Mouse (Mus musculus): ENCODE measurements at regions not wholly inside any gene's neighbourhood (a gene's known extent, or its start where the extent isn't known, plus 50 kb on each side); places are given as distances from the start of the nearest gene placed in this dataset.

DNA sequence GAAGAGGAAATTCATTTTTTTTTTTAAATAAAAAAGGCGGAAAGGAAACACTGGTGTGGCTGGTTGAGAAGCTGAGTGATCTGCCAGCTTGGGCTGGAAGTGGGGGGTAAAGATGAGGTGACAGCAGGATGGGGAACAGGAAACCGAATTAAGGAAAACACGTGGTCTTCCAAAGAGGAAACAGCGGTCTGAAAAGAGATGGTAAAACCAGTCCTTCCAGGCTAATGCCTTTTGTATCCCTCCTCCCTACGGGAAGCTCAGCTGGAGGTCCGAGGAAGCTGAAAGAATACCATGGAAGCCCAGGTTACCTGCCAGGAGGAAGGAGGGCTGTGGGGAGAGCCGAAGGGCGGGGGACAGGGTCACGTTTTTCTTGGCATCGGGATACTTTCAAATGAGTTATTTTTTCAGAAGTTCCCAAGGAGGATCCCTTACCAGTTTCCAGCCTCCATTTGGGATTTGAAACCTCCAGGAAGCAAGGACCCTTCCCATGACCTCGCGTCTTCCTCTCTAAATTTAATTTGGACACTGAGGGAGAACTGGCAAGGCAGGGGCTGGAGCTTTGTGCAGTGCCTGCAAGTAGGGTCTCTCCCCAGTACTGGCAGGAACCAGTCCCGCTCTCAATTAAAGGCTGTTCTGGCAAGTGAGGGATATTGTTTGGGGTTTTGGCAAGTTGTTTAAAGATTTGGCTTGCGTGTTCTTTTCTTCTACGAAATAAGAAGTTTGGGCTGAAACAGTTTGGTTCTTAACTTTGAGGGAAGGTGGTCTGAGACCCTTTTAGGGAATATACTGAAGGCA is 203.6 kb upstream of the Ankrd55 start:
- H3K36me3 ChIP-seq (ENCODE audit: control insufficient read depth, insufficient read depth, low read length, poor library complexity, severe bottlenecking), result no peaks in the 10 kb centered on the region
- no peak overlapping the region for H3K4me3 ChIP-seq (ENCODE audit: low read depth, low read length)
- H3K4me1 ChIP-seq (ENCODE audit: control insufficient read depth, insufficient read depth, low read length), result no peaks in the 10 kb centered on the region
- H3K27ac ChIP-seq (ENCODE audit: insufficient read depth, low read length), result no peak overlapping the region
- H3K9me3 ChIP-seq (replicated peaks; ENCODE audit: control insufficient read depth, insufficient read depth, low read length, poor library complexity, severe bottlenecking), result no peaks in the 10 kb centered on the region
- TF ChIP-seq EP300 (IDR thresholded peaks at IDR 0.05; ENCODE audit: insufficient read depth, low read depth, low read length), result no peak
- no peak for TF ChIP-seq POLR2A (IDR thresholded peaks at IDR 0.05; ENCODE audit: insufficient read depth, low read length)
- TF ChIP-seq CTCF (IDR thresholded peaks at IDR 0.05; ENCODE audit: low read depth, low read length), result no peak
- H3K27me3 ChIP-seq (ENCODE audit: control insufficient read depth, insufficient read depth, low read length, poor library complexity, severe bottlenecking), result no peaks in the 10 kb centered on the region
- no peak overlapping the region for H3K9ac ChIP-seq (ENCODE audit: low read depth, poor library complexity, severe bottlenecking)

DNA sequence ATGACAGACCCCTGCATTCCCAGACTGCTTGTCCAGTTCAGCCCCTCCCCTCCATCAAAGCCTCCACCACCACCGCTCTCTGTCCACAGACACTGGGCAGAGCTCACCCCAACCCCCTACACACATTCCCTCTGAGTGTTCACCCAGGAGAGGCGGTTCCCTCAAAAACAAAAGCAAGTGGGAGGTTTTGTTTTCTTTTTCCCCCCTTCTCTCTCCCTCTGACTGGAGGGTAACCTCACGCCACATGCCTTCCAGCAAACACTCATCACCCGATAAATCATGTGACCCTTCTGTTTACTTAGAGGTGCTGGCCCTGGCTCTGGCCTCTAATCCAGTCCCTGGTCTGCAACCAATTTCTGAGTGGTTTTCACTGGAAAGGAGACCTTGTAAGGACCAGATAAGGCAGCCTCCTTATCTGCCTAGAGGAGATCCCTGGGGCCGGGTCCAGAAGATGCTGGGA is 199.9 kb upstream of the Ankrd55 start:
- H3K36me3 ChIP-seq (ENCODE audit: control insufficient read depth, insufficient read depth, low read length, poor library complexity, severe bottlenecking), result no peaks in the 10 kb centered on the region
- TF ChIP-seq EP300 (IDR thresholded peaks at IDR 0.05; ENCODE audit: insufficient read depth, low read depth, low read length) (no peak), POLR2A (IDR thresholded peaks at IDR 0.05; ENCODE audit: insufficient read depth, low read length) (no peak), CTCF (IDR thresholded peaks at IDR 0.05; ENCODE audit: low read depth, low read length) (no peak)
- no peak overlapping the region for H3K9ac ChIP-seq (ENCODE audit: low read depth, poor library complexity, severe bottlenecking)
- H3K4me1 ChIP-seq (ENCODE audit: control insufficient read depth, insufficient read depth, low read length), result no peaks in the 10 kb centered on the region
- H3K4me3 ChIP-seq (ENCODE audit: low read depth, low read length), result no peak overlapping the region
- no peaks in the 10 kb centered on the region for H3K9me3 ChIP-seq (replicated peaks; ENCODE audit: control insufficient read depth, insufficient read depth, low read length, poor library complexity, severe bottlenecking)
- no peak overlapping the region for H3K27ac ChIP-seq (ENCODE audit: insufficient read depth, low read length)
- H3K27me3 ChIP-seq (ENCODE audit: control insufficient read depth, insufficient read depth, low read length, poor library complexity, severe bottlenecking), result no peaks in the 10 kb centered on the region

DNA sequence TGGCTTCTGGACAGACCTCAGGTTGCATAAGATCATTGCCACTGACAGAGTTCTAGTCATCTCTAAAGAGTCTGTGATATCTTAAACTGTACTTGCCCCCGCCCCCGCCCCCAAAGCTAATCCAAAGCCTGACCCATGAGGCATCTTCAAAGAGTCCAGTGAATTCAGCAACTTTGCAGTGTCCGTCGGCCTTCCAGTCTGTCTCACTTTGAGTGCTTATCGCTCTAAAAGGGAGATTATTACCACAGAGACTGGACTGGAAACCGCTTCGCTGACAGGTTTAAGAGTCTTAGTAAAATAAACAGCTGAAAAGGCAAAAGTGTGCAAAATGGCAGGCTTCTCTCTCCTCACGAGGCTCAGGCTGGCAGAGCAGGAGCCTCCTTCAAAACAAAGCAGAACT is 197.5 kb upstream of the Ankrd55 start:
- no peak overlapping the region for H3K4me3 ChIP-seq (ENCODE audit: low read depth, low read length)
- no peaks in the 10 kb centered on the region for H3K9me3 ChIP-seq (replicated peaks; ENCODE audit: control insufficient read depth, insufficient read depth, low read length, poor library complexity, severe bottlenecking)
- TF ChIP-seq CTCF (IDR thresholded peaks at IDR 0.05; ENCODE audit: low read depth, low read length), result no peak
- TF ChIP-seq POLR2A (IDR thresholded peaks at IDR 0.05; ENCODE audit: insufficient read depth, low read length), result no peak
- no peak for TF ChIP-seq EP300 (IDR thresholded peaks at IDR 0.05; ENCODE audit: insufficient read depth, low read depth, low read length)
- H3K9ac ChIP-seq (ENCODE audit: low read depth, poor library complexity, severe bottlenecking), result no peak overlapping the region
- no peak overlapping the region for H3K27ac ChIP-seq (ENCODE audit: insufficient read depth, low read length)
- no peaks in the 10 kb centered on the region for H3K27me3 ChIP-seq (ENCODE audit: control insufficient read depth, insufficient read depth, low read length, poor library complexity, severe bottlenecking)
- H3K4me1 ChIP-seq (ENCODE audit: control insufficient read depth, insufficient read depth, low read length), result no peaks in the 10 kb centered on the region
- no peaks in the 10 kb centered on the region for H3K36me3 ChIP-seq (ENCODE audit: control insufficient read depth, insufficient read depth, low read length, poor library complexity, severe bottlenecking)

GRCm38 (mm10) chr13:112095595-112096139 is 192.6 kb upstream of the Ankrd55 start:
- no peaks in the 10 kb centered on the region for H3K27me3 ChIP-seq (ENCODE audit: control insufficient read depth, insufficient read depth, low read length, poor library complexity, severe bottlenecking)
- no peaks in the 10 kb centered on the region for H3K36me3 ChIP-seq (ENCODE audit: control insufficient read depth, insufficient read depth, low read length, poor library complexity, severe bottlenecking)
- no peaks in the 10 kb centered on the region for H3K9me3 ChIP-seq (replicated peaks; ENCODE audit: control insufficient read depth, insufficient read depth, low read length, poor library complexity, severe bottlenecking)
- H3K4me1 ChIP-seq (ENCODE audit: control insufficient read depth, insufficient read depth, low read length), result no peaks in the 10 kb centered on the region
- H3K27ac ChIP-seq (ENCODE audit: insufficient read depth, low read length), result no peak overlapping the region
- TF ChIP-seq CTCF (IDR thresholded peaks at IDR 0.05; ENCODE audit: low read depth, low read length), result no peak
- no peak for TF ChIP-seq POLR2A (IDR thresholded peaks at IDR 0.05; ENCODE audit: insufficient read depth, low read length)
- TF ChIP-seq EP300 (IDR thresholded peaks at IDR 0.05; ENCODE audit: insufficient read depth, low read depth, low read length), result no peak
- no peak overlapping the region for H3K9ac ChIP-seq (ENCODE audit: low read depth, poor library complexity, severe bottlenecking)
- no peak overlapping the region for H3K4me3 ChIP-seq (ENCODE audit: low read depth, low read length)

DNA sequence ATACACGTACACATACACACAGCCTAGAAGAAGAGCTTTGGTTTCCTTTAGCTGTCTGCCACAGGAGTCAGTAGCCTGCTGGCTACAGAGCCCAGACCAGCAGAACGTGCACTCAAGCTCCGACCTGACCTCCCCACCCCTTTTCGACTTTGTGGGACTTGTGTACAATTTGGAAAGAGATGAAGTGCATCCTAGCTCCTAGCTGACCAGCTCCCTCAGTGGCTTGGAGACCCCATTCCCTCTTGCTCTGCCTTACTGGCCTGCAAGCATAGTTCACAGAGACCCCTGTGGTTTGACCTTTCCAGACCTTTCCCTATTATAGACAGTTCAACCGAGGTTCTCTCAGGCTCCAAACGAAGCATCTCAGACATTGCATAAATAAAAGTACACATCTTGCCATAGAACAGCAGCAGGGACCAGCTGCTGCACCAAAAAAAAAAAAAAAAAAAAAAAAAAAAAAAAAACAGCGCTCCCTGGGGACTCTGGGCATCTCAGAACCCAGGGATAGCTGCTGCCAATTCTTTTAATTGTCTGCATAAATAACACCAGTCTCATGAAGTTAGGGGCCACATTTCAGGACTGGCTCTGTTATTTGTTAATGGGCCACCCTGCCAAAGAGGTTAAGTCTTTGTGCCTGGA is 188.2 kb upstream of the Ankrd55 start:
- Histone ChIP-seq H3K4me1 (ENCODE audit: control insufficient read depth, insufficient read depth, low read length) (peaks cover 2% of the 10 kb centered on the region), H3K4me3 (ENCODE audit: low read depth, low read length) (no peak overlapping the region), H3K27me3 (ENCODE audit: control insufficient read depth, insufficient read depth, low read length, poor library complexity, severe bottlenecking) (no peaks in the 10 kb centered on the region), H3K9me3 (replicated peaks; ENCODE audit: control insufficient read depth, insufficient read depth, low read length, poor library complexity, severe bottlenecking) (no peaks in the 10 kb centered on the region), H3K9ac (ENCODE audit: low read depth, poor library complexity, severe bottlenecking) (no peak overlapping the region), H3K27ac (ENCODE audit: insufficient read depth, low read length) (no peak overlapping the region), H3K36me3 (ENCODE audit: control insufficient read depth, insufficient read depth, low read length, poor library complexity, severe bottlenecking) (no peaks in the 10 kb centered on the region)
- TF ChIP-seq CTCF (IDR thresholded peaks at IDR 0.05; ENCODE audit: low read depth, low read length) (no peak), POLR2A (IDR thresholded peaks at IDR 0.05; ENCODE audit: insufficient read depth, low read length) (no peak), EP300 (IDR thresholded peaks at IDR 0.05; ENCODE audit: insufficient read depth, low read depth, low read length) (no peak)

All from ES-Bruce4 (cell line).